Mouse (Mus musculus): ENCODE measurements at regions not wholly inside any gene's neighbourhood (a gene's known extent, or its start where the extent isn't known, plus 50 kb on each side); places are given as distances from the start of the nearest gene placed in this dataset.

DNA sequence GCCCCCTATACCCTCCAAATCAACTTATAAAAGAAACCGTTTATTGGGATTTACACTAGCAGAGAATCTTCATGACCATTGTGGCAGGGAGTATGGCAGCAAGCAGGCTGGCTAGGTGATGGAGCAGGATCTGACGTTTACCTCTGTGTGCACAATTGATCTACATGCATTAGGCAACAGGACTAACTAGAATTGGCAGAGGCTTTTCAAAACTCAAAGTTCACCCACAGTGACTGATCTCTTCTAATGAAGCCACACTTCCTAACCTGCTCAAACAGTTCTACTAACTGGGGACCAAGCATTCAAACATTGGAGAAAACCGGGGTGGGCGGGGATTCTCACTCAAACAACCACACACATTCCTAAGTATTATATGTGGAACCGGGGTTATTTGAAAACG is 1382.9 kb upstream of the Tenm2 start:
- Histone ChIP-seq H3K9ac (ENCODE audit: low read depth, low read length) (no peak overlapping the region), H3K4me3 (ENCODE audit: low read length) (no peak overlapping the region), H3K27ac (ENCODE audit: low read depth, low read length) (no peak overlapping the region), H3K36me3 (ENCODE audit: control insufficient read depth, insufficient read depth, low read length) (no peaks in the 10 kb centered on the region), H3K4me2 (ENCODE audit: low read length) (no peak overlapping the region), H3K27me3 (replicated peaks; ENCODE audit: control insufficient read depth, insufficient read depth, low read length) (no peaks in the 10 kb centered on the region), H3K4me1 (ENCODE audit: control insufficient read depth, insufficient read depth, low read depth, low read length) (no peaks in the 10 kb centered on the region), H3K9me3 (ENCODE audit: control insufficient read depth, low read length) (no peaks in the 10 kb centered on the region)
- ATAC-seq, result no peak
- WGBS, result 83% methylated on average over 6 of the region's 6 CpGs

GRCm38 (mm10) chr11:38600971-38601370 is 1365.2 kb upstream of the Tenm2 start:
- peak; percentile 76; the same call in 1 of the 2 replicates for ATAC-seq
- Histone ChIP-seq H3K4me3 (ENCODE audit: low read length) (no peak overlapping the region), H3K27me3 (replicated peaks; ENCODE audit: control insufficient read depth, insufficient read depth, low read length) (no peaks in the 10 kb centered on the region), H3K9ac (ENCODE audit: low read depth, low read length) (no peak overlapping the region), H3K27ac (ENCODE audit: low read depth, low read length) (no peak overlapping the region), H3K4me2 (ENCODE audit: low read length) (no peak overlapping the region), H3K36me3 (ENCODE audit: control insufficient read depth, insufficient read depth, low read length) (no peaks in the 10 kb centered on the region), H3K4me1 (ENCODE audit: control insufficient read depth, insufficient read depth, low read depth, low read length) (no peaks in the 10 kb centered on the region), H3K9me3 (ENCODE audit: control insufficient read depth, low read length) (no peaks in the 10 kb centered on the region)
- 64% methylated on average over 4 of the region's 4 CpGs for WGBS

GRCm38 (mm10) chr11:38568515-38568914 is 1332.8 kb upstream of the Tenm2 start:
- ATAC-seq, result no peak
- H3K4me3 ChIP-seq (ENCODE audit: low read length), result no peak overlapping the region
- H3K36me3 ChIP-seq (ENCODE audit: control insufficient read depth, insufficient read depth, low read length), result no peaks in the 10 kb centered on the region
- no peaks in the 10 kb centered on the region for H3K9me3 ChIP-seq (ENCODE audit: control insufficient read depth, low read length)
- H3K4me2 ChIP-seq (ENCODE audit: low read length), result no peak overlapping the region
- H3K4me1 ChIP-seq (ENCODE audit: control insufficient read depth, insufficient read depth, low read depth, low read length), result no peaks in the 10 kb centered on the region
- H3K27ac ChIP-seq (ENCODE audit: low read depth, low read length), result no peak overlapping the region
- H3K9ac ChIP-seq (ENCODE audit: low read depth, low read length), result no peak overlapping the region
- 65% methylated on average over 1 of the region's 1 CpGs for WGBS
- no peaks in the 10 kb centered on the region for H3K27me3 ChIP-seq (replicated peaks; ENCODE audit: control insufficient read depth, insufficient read depth, low read length)

DNA sequence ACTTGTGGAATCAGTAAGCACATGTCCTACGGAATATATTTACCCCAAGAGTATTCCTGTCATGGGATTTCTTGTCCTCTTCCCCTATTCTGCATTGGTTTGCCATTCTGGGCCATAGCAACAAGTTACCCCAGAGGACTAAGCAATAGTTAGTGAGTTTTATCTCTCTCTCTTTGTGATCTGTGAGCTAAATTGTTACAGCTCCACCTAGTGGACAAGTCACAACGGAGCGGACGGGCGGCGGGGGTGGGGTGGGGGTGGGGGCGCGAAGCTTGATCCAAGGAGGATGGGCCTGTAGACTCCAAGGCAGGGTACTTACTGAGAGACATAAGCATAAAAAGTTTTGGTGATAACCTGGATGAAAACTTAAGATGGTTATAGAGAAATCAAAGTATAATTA is 1308.1 kb upstream of the Tenm2 start:
- H3K27me3 ChIP-seq (replicated peaks; ENCODE audit: control insufficient read depth, insufficient read depth, low read length), result no peaks in the 10 kb centered on the region
- H3K4me3 ChIP-seq (ENCODE audit: low read length), result no peak overlapping the region
- WGBS, result 5% methylated on average over 8 of the region's 8 CpGs
- no peaks in the 10 kb centered on the region for H3K36me3 ChIP-seq (ENCODE audit: control insufficient read depth, insufficient read depth, low read length)
- H3K27ac ChIP-seq (ENCODE audit: low read depth, low read length), result no peak overlapping the region
- H3K4me2 ChIP-seq (ENCODE audit: low read length), result no peak overlapping the region
- ATAC-seq, result 0 out of 2 replicates have a peak, but pooled peaks have one; percentile 37
- no peaks in the 10 kb centered on the region for H3K9me3 ChIP-seq (ENCODE audit: control insufficient read depth, low read length)
- H3K9ac ChIP-seq (ENCODE audit: low read depth, low read length), result no peak overlapping the region
- no peaks in the 10 kb centered on the region for H3K4me1 ChIP-seq (ENCODE audit: control insufficient read depth, insufficient read depth, low read depth, low read length)

- Histone ChIP-seq H3K4me1 (ENCODE audit: control insufficient read depth, insufficient read depth, low read depth, low read length) (no peaks in the 10 kb centered on the region), H3K36me3 (ENCODE audit: control insufficient read depth, insufficient read depth, low read length) (no peaks in the 10 kb centered on the region), H3K4me2 (ENCODE audit: low read length) (no peak overlapping the region), H3K4me3 (ENCODE audit: low read length) (no peak overlapping the region), H3K27ac (ENCODE audit: low read depth, low read length) (no peak overlapping the region), H3K27me3 (replicated peaks; ENCODE audit: control insufficient read depth, insufficient read depth, low read length) (no peaks in the 10 kb centered on the region), H3K9ac (ENCODE audit: low read depth, low read length) (no peak overlapping the region), H3K9me3 (ENCODE audit: control insufficient read depth, low read length) (no peaks in the 10 kb centered on the region)
- no peak for ATAC-seq
- WGBS, result 80% methylated on average over 2 of the region's 2 CpGs
These were observed 1304.3 kb upstream of the Tenm2 start for GRCm38 (mm10) chr11:38540097-38540496.

DNA sequence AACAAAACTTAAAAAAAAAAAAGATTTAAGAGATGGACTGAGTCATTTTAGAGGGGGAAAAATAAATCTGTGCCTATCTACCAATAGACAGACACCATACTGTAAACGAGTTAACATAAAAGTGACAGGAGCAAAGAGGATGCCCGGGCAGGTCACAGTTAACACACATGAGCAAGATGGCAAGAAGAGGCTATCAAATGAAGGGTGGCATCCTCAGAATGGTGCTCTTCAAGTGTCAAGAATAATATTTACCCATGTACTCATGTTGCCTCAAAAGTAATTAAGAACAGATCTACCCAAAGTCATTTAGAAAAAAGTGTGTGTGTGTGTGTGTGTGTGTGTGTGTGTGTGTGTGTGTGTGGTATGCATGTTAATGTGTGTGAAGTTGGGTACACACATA is 1296.5 kb upstream of the Tenm2 start:
- Histone ChIP-seq H3K36me3 (ENCODE audit: control insufficient read depth, insufficient read depth, low read length) (no peaks in the 10 kb centered on the region), H3K9me3 (ENCODE audit: control insufficient read depth, low read length) (no peaks in the 10 kb centered on the region), H3K4me3 (ENCODE audit: low read length) (no peak overlapping the region), H3K4me2 (ENCODE audit: low read length) (no peak overlapping the region), H3K4me1 (ENCODE audit: control insufficient read depth, insufficient read depth, low read depth, low read length) (no peaks in the 10 kb centered on the region), H3K9ac (ENCODE audit: low read depth, low read length) (no peak overlapping the region), H3K27me3 (replicated peaks; ENCODE audit: control insufficient read depth, insufficient read depth, low read length) (no peaks in the 10 kb centered on the region), H3K27ac (ENCODE audit: low read depth, low read length) (no peak overlapping the region)
- ATAC-seq, result no peak
- 89% methylated on average over 2 of the region's 2 CpGs for WGBS

DNA sequence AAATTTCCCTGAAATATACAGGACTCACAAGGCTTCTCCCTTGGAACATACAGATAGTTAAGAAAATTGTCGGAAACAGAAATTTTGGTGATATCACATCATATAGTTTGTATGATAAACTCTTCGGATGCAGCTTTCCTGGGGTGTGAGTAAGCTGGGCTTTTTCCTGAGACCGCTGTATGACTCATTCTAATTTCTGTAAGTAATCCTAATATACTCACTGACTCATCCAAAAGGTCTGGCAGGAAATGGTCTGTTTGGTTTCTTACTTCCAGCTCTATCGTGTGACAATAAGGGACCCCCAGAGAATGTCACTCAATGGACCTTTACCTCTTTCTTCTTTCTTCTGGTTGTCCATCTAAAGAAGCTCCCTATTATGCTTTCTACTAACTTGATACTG is 1273.9 kb upstream of the Tenm2 start:
- H3K4me3 ChIP-seq (ENCODE audit: low read length), result no peak overlapping the region
- WGBS, result 88% methylated on average over 4 of the region's 4 CpGs
- H3K27me3 ChIP-seq (replicated peaks; ENCODE audit: control insufficient read depth, insufficient read depth, low read length), result no peaks in the 10 kb centered on the region
- H3K36me3 ChIP-seq (ENCODE audit: control insufficient read depth, insufficient read depth, low read length), result no peaks in the 10 kb centered on the region
- no peaks in the 10 kb centered on the region for H3K4me1 ChIP-seq (ENCODE audit: control insufficient read depth, insufficient read depth, low read depth, low read length)
- H3K9me3 ChIP-seq (ENCODE audit: control insufficient read depth, low read length), result no peaks in the 10 kb centered on the region
- no peak overlapping the region for H3K4me2 ChIP-seq (ENCODE audit: low read length)
- no peak overlapping the region for H3K27ac ChIP-seq (ENCODE audit: low read depth, low read length)
- no peak overlapping the region for H3K9ac ChIP-seq (ENCODE audit: low read depth, low read length)
- no peak for ATAC-seq

DNA sequence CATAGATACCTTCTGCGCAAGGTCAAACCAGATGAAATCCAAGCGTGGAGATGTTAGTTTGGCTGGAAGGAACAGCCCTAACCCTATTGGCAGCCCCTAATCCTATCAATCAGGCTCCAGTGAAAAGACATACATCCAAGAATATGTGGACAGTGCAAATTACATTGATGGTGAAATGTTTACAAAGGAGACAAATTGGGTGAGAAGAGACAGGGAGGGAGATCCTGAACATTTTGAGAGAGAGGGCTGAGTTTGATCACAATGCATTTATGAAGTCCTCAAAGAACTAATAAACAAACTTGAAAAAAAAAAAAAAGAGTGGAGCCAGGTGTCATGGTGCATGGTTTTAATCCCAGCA is 1228.5 kb upstream of the Tenm2 start:
- Histone ChIP-seq H3K27me3 (replicated peaks; ENCODE audit: control insufficient read depth, insufficient read depth, low read length) (no peaks in the 10 kb centered on the region), H3K4me3 (ENCODE audit: low read length) (no peak overlapping the region), H3K36me3 (ENCODE audit: control insufficient read depth, insufficient read depth, low read length) (no peaks in the 10 kb centered on the region), H3K9ac (ENCODE audit: low read depth, low read length) (no peak overlapping the region), H3K27ac (ENCODE audit: low read depth, low read length) (no peak overlapping the region), H3K4me1 (ENCODE audit: control insufficient read depth, insufficient read depth, low read depth, low read length) (no peaks in the 10 kb centered on the region), H3K9me3 (ENCODE audit: control insufficient read depth, low read length) (no peaks in the 10 kb centered on the region), H3K4me2 (ENCODE audit: low read length) (no peak overlapping the region)
- 94% methylated on average over 2 of the region's 2 CpGs for WGBS
- no peak for ATAC-seq

- Histone ChIP-seq H3K9ac (ENCODE audit: low read depth, low read length) (no peak overlapping the region), H3K4me3 (ENCODE audit: low read length) (no peak overlapping the region), H3K27ac (ENCODE audit: low read depth, low read length) (no peak overlapping the region), H3K4me2 (ENCODE audit: low read length) (no peak overlapping the region), H3K36me3 (ENCODE audit: control insufficient read depth, insufficient read depth, low read length) (no peaks in the 10 kb centered on the region), H3K4me1 (ENCODE audit: control insufficient read depth, insufficient read depth, low read depth, low read length) (no peaks in the 10 kb centered on the region), H3K9me3 (ENCODE audit: control insufficient read depth, low read length) (no peaks in the 10 kb centered on the region), H3K27me3 (replicated peaks; ENCODE audit: control insufficient read depth, insufficient read depth, low read length) (no peaks in the 10 kb centered on the region)
- WGBS, result 84% methylated on average over 4 of the region's 4 CpGs
- ATAC-seq, result no peak
These were observed 1227.9 kb upstream of the Tenm2 start for GRCm38 (mm10) chr11:38463568-38464238.

DNA sequence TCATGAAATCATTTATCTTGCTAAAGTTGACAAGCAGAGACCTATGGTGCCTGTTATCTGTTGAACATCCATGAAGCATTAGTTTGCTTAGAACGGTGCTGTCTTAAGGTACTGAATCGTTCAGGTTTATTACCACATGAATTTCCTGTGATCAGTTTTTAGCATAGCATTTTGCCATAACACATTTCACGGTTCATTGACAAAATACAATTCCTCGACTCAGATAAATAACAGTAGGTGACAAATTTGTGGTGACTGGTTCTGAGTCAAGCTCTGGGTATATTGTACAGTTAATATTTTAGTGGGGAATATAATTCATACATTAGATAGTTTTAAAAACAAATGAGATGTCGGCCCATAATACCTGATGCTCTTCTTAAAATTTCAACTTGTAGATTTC is 1207.5 kb upstream of the Tenm2 start:
- no peaks in the 10 kb centered on the region for H3K4me1 ChIP-seq (ENCODE audit: control insufficient read depth, insufficient read depth, low read depth, low read length)
- no peak overlapping the region for H3K27ac ChIP-seq (ENCODE audit: low read depth, low read length)
- no peak overlapping the region for H3K4me2 ChIP-seq (ENCODE audit: low read length)
- no peak overlapping the region for H3K4me3 ChIP-seq (ENCODE audit: low read length)
- 78% methylated on average over 5 of the region's 5 CpGs for WGBS
- H3K9ac ChIP-seq (ENCODE audit: low read depth, low read length), result no peak overlapping the region
- no peaks in the 10 kb centered on the region for H3K9me3 ChIP-seq (ENCODE audit: control insufficient read depth, low read length)
- H3K27me3 ChIP-seq (replicated peaks; ENCODE audit: control insufficient read depth, insufficient read depth, low read length), result no peaks in the 10 kb centered on the region
- no peak for ATAC-seq
- H3K36me3 ChIP-seq (ENCODE audit: control insufficient read depth, insufficient read depth, low read length), result no peaks in the 10 kb centered on the region
